Mouse (Mus musculus) MEL (cell line): ENCODE data around the gene Gm20388. TPM values are rescaled to one million over a fixed set of nuclear protein-coding genes. Genes with fewer than 3 reads are reported as not detected.

Experiments
- DNase-seq: peaks from one replicate; pipeline ENCODE4 v3.0.0; 2011; ENCODE audit warnings: low read depth, low spot score
- H3K27ac ChIP-seq: 2 replicates; pipeline ENCODE4 v1.5.1; 2012; ENCODE audit warnings: low read depth, mild to moderate bottlenecking, control low read depth, low read length, moderate library complexity; ENCODE audit not compliant: control insufficient read depth
- H3K27me3 ChIP-seq, 2 experiments: fragments of 150-350 bp in 1 of 2; sonication (generic) in 1 of 2; 2 replicates each; pipeline ENCODE4 v1.6.1; 2012; ENCODE audit warnings: low read length in 2 of 2, mild to moderate bottlenecking in 2 of 2, improper control_type of control experiment in 1 of 2, moderate library complexity in 1 of 2; ENCODE audit not compliant: insufficient read depth in 2 of 2, control insufficient read depth in 1 of 2
- H3K36me3 ChIP-seq, 2 experiments: 2 replicates each; pipeline ENCODE4 v1.6.1; 2012 to 2014; ENCODE audit warnings: low read length in 2 of 2, improper control_type of control experiment in 1 of 2, inconsistent platforms in 1 of 2, mild to moderate bottlenecking in 1 of 2; ENCODE audit not compliant: insufficient read depth in 2 of 2, control insufficient read depth in 1 of 2
- H3K4me1 ChIP-seq, 2 experiments: fragments of 150-350 bp in 1 of 2; sonication (generic) in 1 of 2; 2 replicates each; pipeline ENCODE4 v1.6.1; 2012; ENCODE audit warnings: low read length in 2 of 2, improper control_type of control experiment in 1 of 2, mild to moderate bottlenecking in 1 of 2; ENCODE audit not compliant: insufficient read depth in 2 of 2, control insufficient read depth in 1 of 2
- H3K4me3 ChIP-seq, 2 experiments: fragments of 150-350 bp in 1 of 2; sonication (generic) in 1 of 2; 2 replicates each; pipeline ENCODE4 v1.5.1; 2012; ENCODE audit warnings: low read depth in 2 of 2, low read length in 2 of 2, mild to moderate bottlenecking in 2 of 2, moderate library complexity in 2 of 2, control low read depth in 1 of 2, improper control_type of control experiment in 1 of 2; ENCODE audit not compliant: control insufficient read depth in 1 of 2, insufficient read depth in 1 of 2
- H3K79me2 ChIP-seq: 2 replicates; pipeline ENCODE4 v1.6.1; 2012; ENCODE audit warnings: mild to moderate bottlenecking, low read length, moderate library complexity; ENCODE audit not compliant: control insufficient read depth, poor library complexity, insufficient read depth
- H3K9ac ChIP-seq: 2 replicates; pipeline ENCODE4 v1.6.1; 2012; ENCODE audit warnings: low read depth, mild to moderate bottlenecking, control low read depth, low read length, moderate library complexity; ENCODE audit not compliant: control insufficient read depth, poor library complexity, severe bottlenecking
- H3K9me3 ChIP-seq: fragments of 150-350 bp; sonication (generic); replicated peaks from 2 replicates; pipeline ENCODE4 v1.6.1; 2012; ENCODE audit warnings: mild to moderate bottlenecking, low read length, improper control_type of control experiment, moderate library complexity; ENCODE audit not compliant: insufficient read depth
- BHLHE40 ChIP-seq: IDR thresholded peaks from 2 replicates; pipeline ENCODE4 v1.6.1; 2012; ENCODE audit warnings: low read depth, mild to moderate bottlenecking, inconsistent platforms, low read length, improper control_type of control experiment, borderline replicate concordance
- CHD2 ChIP-seq: IDR thresholded peaks from 2 replicates; pipeline ENCODE4 v1.6.1; 2011; ENCODE audit warnings: low read length, improper control_type of control experiment
- CTCF ChIP-seq, 3 experiments: IDR thresholded peaks in 2 of 3; conservative IDR thresholded peaks in 1 of 3; 2 replicates each; pipeline ENCODE4 v1.5.1; 2011 to 2012; ENCODE audit warnings: low read length in 3 of 3, low read depth in 2 of 3, mild to moderate bottlenecking in 2 of 3, improper control_type of control experiment in 1 of 3, inconsistent platforms in 1 of 3, mixed read lengths in 1 of 3, moderate library complexity in 1 of 3; ENCODE audit not compliant: control insufficient read depth in 1 of 3, insufficient read depth in 1 of 3, poor library complexity in 1 of 3, severe bottlenecking in 1 of 3
- ETS1 ChIP-seq: IDR thresholded peaks from 2 replicates; pipeline ENCODE4 v1.6.1; 2012; ENCODE audit warnings: low read depth, mild to moderate bottlenecking, inconsistent platforms, low read length, improper control_type of control experiment, moderate library complexity
- GABPA ChIP-seq: IDR thresholded peaks from 2 replicates; pipeline ENCODE4 v1.6.1; 2012; ENCODE audit warnings: low read depth, mild to moderate bottlenecking, inconsistent platforms, low read length, improper control_type of control experiment, moderate library complexity
- JUND ChIP-seq: IDR thresholded peaks from 2 replicates; pipeline ENCODE4 v1.6.1; 2011; ENCODE audit warnings: low read depth, mild to moderate bottlenecking, improper control_type of control experiment, low read length
- KAT2A ChIP-seq: conservative IDR thresholded peaks from 2 replicates; pipeline ENCODE4 v1.6.1; 2012; ENCODE audit warnings: low read depth, low read length, improper control_type of control experiment, inconsistent platforms
- MAFK ChIP-seq: IDR thresholded peaks from 2 replicates; pipeline ENCODE4 v1.6.1; 2011; ENCODE audit warnings: low read depth, mild to moderate bottlenecking, low read length, improper control_type of control experiment, borderline replicate concordance
- MYC ChIP-seq: IDR thresholded peaks from 2 replicates; pipeline ENCODE4 v1.6.1; 2011; ENCODE audit warnings: low read depth, mild to moderate bottlenecking, low read length, improper control_type of control experiment, moderate library complexity
- NELFE ChIP-seq: IDR thresholded peaks from 2 replicates; pipeline ENCODE4 v1.6.1; 2011; ENCODE audit warnings: low read depth, low read length, improper control_type of control experiment
- POLR2AphosphoS2 ChIP-seq: IDR thresholded peaks from 2 replicates; pipeline ENCODE4 v1.6.1; 2011; ENCODE audit warnings: low read length, improper control_type of control experiment
- POLR2AphosphoS5 ChIP-seq: IDR thresholded peaks from 2 replicates; pipeline ENCODE4 v1.6.1; 2012; ENCODE audit warnings: low read depth, borderline replicate concordance, mild to moderate bottlenecking, inconsistent platforms, low read length, moderate library complexity, mixed read lengths
- RAD21 ChIP-seq: IDR thresholded peaks from 2 replicates; pipeline ENCODE4 v1.6.1; 2011; ENCODE audit warnings: mild to moderate bottlenecking, low read depth, low read length, improper control_type of control experiment
- SMC3 ChIP-seq: IDR thresholded peaks from 2 replicates; pipeline ENCODE4 v1.6.1; 2011; ENCODE audit warnings: low read depth, low read length, improper control_type of control experiment
- TBP ChIP-seq: IDR thresholded peaks from 2 replicates; pipeline ENCODE4 v1.8.0; 2011; ENCODE audit warnings: low read depth, low read length, improper control_type of control experiment
- USF2 ChIP-seq, 2 experiments: IDR thresholded peaks; 2 replicates each; pipeline ENCODE4 v1.6.1; 2011 to 2012; ENCODE audit warnings: improper control_type of control experiment in 2 of 2, low read length in 2 of 2, borderline replicate concordance in 1 of 2, inconsistent platforms in 1 of 2, low read depth in 1 of 2, mild to moderate bottlenecking in 1 of 2; ENCODE audit not compliant: insufficient read depth in 1 of 2
- ZC3H11A ChIP-seq: IDR thresholded peaks from 2 replicates; pipeline ENCODE4 v1.6.1; 2012; ENCODE audit warnings: low read depth, mild to moderate bottlenecking, inconsistent platforms, low read length, improper control_type of control experiment
- ZKSCAN1 ChIP-seq: IDR thresholded peaks from 2 replicates; pipeline ENCODE4 v1.6.1; 2012; ENCODE audit warnings: low read depth, mild to moderate bottlenecking, inconsistent platforms, low read length, improper control_type of control experiment, moderate library complexity
- ZMIZ1 ChIP-seq: IDR thresholded peaks from 2 replicates; pipeline ENCODE4 v1.6.1; 2012; ENCODE audit warnings: low read depth, mild to moderate bottlenecking, inconsistent platforms, low read length, improper control_type of control experiment, moderate library complexity
- ZNF384 ChIP-seq: IDR thresholded peaks from 2 replicates; pipeline ENCODE4 v1.6.1; 2012; ENCODE audit warnings: low read depth, mild to moderate bottlenecking, inconsistent platforms, low read length, improper control_type of control experiment
- polyA plus RNA-seq, 2 experiments: library from polyadenylated mRNA; stranded (reverse) in 1 of 2; unstranded in 1 of 2; fragments of >175 nt in 1 of 2; fragments of >200 nt in 1 of 2; gene quantifications; 2 replicates each; pipeline versions ENCODE4 v1.2.1 to v1.2.4; 2012; ENCODE audit warnings: low replicate concordance in 2 of 2, low read depth in 1 of 2; ENCODE audit not compliant: insufficient read length in 2 of 2, insufficient read depth in 1 of 2, missing spikeins in 1 of 2
- total RNA-seq: library from RNA; depleted of rRNA; stranded (reverse); fragments of 300-350 nt; gene quantifications from 2 replicates; pipeline ENCODE4 v1.2.3, GENCODE M21; 2012

Gene Gm20388
- total and polyA plus RNA-seq, 3 experiments: 11.1 to 17.8 TPM; not detected in 1

DNA sequence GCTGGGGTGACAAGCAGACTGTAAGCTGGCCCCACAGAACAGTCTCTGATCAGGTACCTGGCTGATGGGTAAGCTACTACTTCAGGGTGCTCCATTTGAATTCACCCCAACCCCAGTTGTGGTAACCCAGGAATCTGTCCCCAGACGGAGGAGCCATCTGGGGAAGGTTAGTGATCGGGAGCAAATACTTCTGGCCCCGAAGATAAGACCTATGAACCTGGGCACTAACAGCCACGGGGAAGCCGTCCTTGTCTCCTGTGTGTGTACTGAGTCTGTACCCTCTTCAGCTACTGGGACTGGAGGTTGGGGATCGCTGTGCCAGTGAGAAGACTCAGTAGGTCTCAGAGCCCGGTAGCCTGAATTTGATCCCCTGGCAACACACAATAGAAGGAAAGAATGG is 491.1 kb downstream of the Gm20388 start:
- no peak for DNase-seq
- Histone ChIP-seq H3K4me3 (no peak overlapping the region), H3K4me1 (peaks cover 3 to 14% of the 10 kb centered on the region in 2 experiments; a peak in 3 of 4 replicates), H3K36me3 (peaks cover 0 to 3% of the 10 kb centered on the region in 2 experiments; a peak in 1 of 4 replicates), H3K9ac (no peak overlapping the region), H3K27ac (no peak overlapping the region), H3K27me3 (no peaks in the 10 kb centered on the region), H3K79me2 (no peaks in the 10 kb centered on the region)
- TF ChIP-seq POLR2AphosphoS5 (no peak), RAD21 (no peak), MAFK (no peak), ZKSCAN1 (no peak), ZNF384 (no peak), SMC3 (no peak), USF2 (IDR thresholded peaks at IDR 0.05; ENCODE audit: borderline replicate concordance in 1 of 2, insufficient read depth in 1 of 2, low read depth in 1 of 2, low read length in 2 of 2) (no peak), POLR2AphosphoS2 (no peak)
- TF ChIP-seq, all 39 proteins: peak for 0
- no peaks in the 10 kb centered on the region for H3K9me3 ChIP-seq

DNA sequence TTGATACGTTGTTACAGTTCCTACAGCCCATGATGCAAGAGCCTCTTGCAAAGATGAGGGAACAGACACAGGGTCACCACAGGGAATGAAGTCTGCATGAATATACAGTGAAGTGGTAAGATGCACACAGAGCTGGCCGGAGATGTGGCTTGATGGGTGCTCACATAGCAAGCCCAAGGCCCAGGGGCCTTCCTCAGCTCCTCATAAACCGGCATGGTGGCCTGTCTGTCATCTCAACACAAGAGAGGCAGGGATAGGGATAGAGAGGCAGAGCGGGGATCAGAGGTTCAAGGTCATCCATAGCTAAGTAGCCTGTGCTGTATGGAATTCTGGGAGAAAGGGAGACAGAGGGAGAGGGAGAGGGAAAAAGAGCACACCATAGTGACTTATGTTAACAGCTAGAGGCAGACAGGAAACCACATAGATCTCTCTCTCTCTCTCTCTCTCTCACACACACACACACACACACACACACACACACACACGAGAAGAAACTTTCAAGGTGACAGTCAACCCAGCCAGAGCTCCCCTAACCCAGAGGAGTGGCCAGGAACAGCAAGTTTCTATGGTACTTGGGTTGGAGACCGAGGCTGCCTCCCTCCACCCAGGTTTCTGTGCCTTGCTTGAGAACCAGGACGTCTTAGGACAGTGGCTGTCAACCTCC is 493.1 kb downstream of the Gm20388 start:
- peaks cover 0 to 3% of the 10 kb centered on the region in 2 experiments; a peak in 1 of 4 replicates for H3K36me3 ChIP-seq
- H3K9ac ChIP-seq: no peak overlapping the region
- H3K4me1 ChIP-seq: peaks cover 0 to 9% of the 10 kb centered on the region in 2 experiments; a peak in 2 of 4 replicates
- no peak overlapping the region; the same call in 1 of the 2 replicates for H3K27ac ChIP-seq
- H3K4me3 ChIP-seq: no peak overlapping the region
- no peaks in the 10 kb centered on the region for H3K9me3 ChIP-seq
- DNase-seq: peak; percentile 39
- TF ChIP-seq ETS1: no peak
- no peak for TF ChIP-seq TBP
- TF ChIP-seq POLR2AphosphoS5: no peak
- TF ChIP-seq ZKSCAN1: no peak
- TF ChIP-seq ZC3H11A: no peak
- TF ChIP-seq KAT2A: no peak
- no peak for TF ChIP-seq MAFK
- 0 out of 2 replicates have a peak, but pooled peaks have one; percentile 23 for TF ChIP-seq NELFE
- H3K27me3 ChIP-seq: no peaks in the 10 kb centered on the region
- H3K79me2 ChIP-seq: no peaks in the 10 kb centered on the region

DNA sequence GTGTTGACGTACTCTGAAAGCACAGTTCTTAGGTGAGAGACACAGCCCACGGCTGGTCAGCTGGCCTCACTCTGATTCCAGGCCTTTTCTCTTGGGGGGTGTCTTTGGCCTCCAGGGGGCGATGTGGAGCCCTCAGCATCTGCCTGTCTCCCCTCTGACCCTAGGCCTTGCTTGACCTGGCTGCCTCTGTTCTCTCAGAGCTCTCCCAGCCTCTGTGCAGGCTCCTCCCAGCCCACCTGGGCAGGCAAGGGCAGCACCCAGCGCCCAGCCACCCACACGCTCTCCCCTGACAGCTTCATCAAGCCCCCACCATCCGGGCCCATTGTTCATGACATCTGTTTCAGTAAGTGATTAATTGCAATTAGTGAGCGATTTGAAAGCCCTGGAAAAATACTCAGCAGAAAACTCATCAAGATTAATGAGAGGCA is 494.0 kb downstream of the Gm20388 start:
- peaks cover 0 to 3% of the 10 kb centered on the region in 2 experiments; a peak in 1 of 4 replicates for H3K36me3 ChIP-seq
- peak; percentile 81 for TF ChIP-seq SMC3
- no peak for TF ChIP-seq POLR2AphosphoS5
- TF ChIP-seq ZC3H11A: peak; percentile 52; the same call in 1 of the 2 replicates
- TF ChIP-seq GABPA: no peak
- TF ChIP-seq CTCF (IDR thresholded peaks at IDR 0.05 in 2 of 3, conservative IDR thresholded peaks at IDR 0.05 in 1 of 3; ENCODE audit: control insufficient read depth in 1 of 3, insufficient read depth in 1 of 3, low read depth in 2 of 3, low read length in 3 of 3, poor library complexity in 1 of 3, severe bottlenecking in 1 of 3): peak; percentile 74 to 91 (median 88)
- TF ChIP-seq MYC: no peak
- no peak for TF ChIP-seq CHD2
- no peak for TF ChIP-seq ZMIZ1
- TF ChIP-seq JUND: no peak
- peak; percentile 53 for TF ChIP-seq RAD21
- TF ChIP-seq BHLHE40: 0 out of 2 replicates have a peak, but pooled peaks have one; percentile 12
- H3K9me3 ChIP-seq: no peaks in the 10 kb centered on the region
- H3K4me1 ChIP-seq: peaks cover 0 to 9% of the 10 kb centered on the region in 2 experiments; a peak in 2 of 4 replicates
- no peaks in the 10 kb centered on the region for H3K27me3 ChIP-seq
- no peaks in the 10 kb centered on the region for H3K79me2 ChIP-seq
- no peak overlapping the region for H3K9ac ChIP-seq
- H3K27ac ChIP-seq: no peak overlapping the region
- no peak overlapping the region for H3K4me3 ChIP-seq
- DNase-seq: peak; percentile 54
